39 mouse cellular contexts compared by ENCODE assay signal in the genomic region with DNA sequence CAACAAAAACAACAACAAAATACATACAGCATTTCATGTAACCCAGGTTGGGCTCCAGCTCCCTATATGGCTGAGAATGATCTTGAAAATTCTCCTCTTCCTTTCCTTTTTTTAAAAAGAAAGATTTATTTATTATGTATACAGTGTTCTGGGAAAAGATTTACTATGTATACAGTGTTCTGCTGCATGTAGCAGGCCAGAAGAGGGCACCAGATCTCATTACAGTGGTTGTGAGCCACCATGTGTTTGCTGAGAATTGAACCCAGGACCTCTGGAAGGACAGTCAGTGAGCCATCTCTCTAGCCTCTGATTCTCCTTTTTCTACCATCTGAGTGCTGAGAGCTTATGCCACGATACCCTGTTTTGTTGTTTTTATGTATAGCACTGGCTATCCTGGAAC. TPM values are rescaled to one million over a fixed set of nuclear protein-coding genes. Genes with fewer than 3 reads are reported as not detected.
DNase-seq lines count a peak whose midpoint lies in the region; ATAC-seq and TF ChIP-seq lines count a peak whose summit lies in the region.
"Had no signal": no experiment of that assay in that cellular context is flagged by ENCODE, and none has a peak within 500 bp of the region (broad histone marks: within the 10 kb centered on the region; RNA-seq: fewer than 3 reads in every experiment).

No protein-coding gene starts in this region.

- ATAC-seq in forebrain, postnatal 0 days = no peak
- no peak for ATAC-seq in forebrain, embryonic 13.5 days
- no peak for ATAC-seq in hindbrain, embryonic 13.5 days (ENCODE audit: low FRiP score)
- ATAC-seq: activated CD4-positive, CD25-positive, alpha-beta regulatory T cell, adult 4 months; CD4-positive, CD25-positive, alpha-beta regulatory T cell, adult 4 months; forebrain, embryonic 16.5 days had no signal

- no peaks in the 10 kb centered on the region for H3K9me3 ChIP-seq in forebrain, postnatal 0 days (ENCODE audit: low read length)
- H3K9me3 ChIP-seq in forebrain, embryonic 13.5 days (replicated peaks) = no peaks in the 10 kb centered on the region
- no peaks in the 10 kb centered on the region for H3K9me3 ChIP-seq in hindbrain, embryonic 13.5 days
- H3K9me3 ChIP-seq: embryonic facial prominence, embryonic 13.5 days; forebrain, embryonic 10.5 days; heart, embryonic 10.5 days; heart, embryonic 15.5 days; limb, embryonic 13.5 days; liver, embryonic 13.5 days; lung, embryonic 15.5 days; neural tube, embryonic 12.5 days had no signal

- no peaks in the 10 kb centered on the region for H3K4me1 ChIP-seq in forebrain, postnatal 0 days (ENCODE audit: insufficient read depth)
- peaks cover 16% of the 10 kb centered on the region for H3K4me1 ChIP-seq in forebrain, embryonic 13.5 days
- peaks cover 27% of the 10 kb centered on the region for H3K4me1 ChIP-seq in hindbrain, embryonic 13.5 days (replicated peaks)

- no peak for DNase-seq in forebrain, postnatal 0 days
- DNase-seq in layer of hippocampus, adult 2 months (ENCODE audit: low spot score in 2 of 2) = no peak
- DNase-seq in layer of hippocampus, postnatal 10 days (ENCODE audit: low spot score in 2 of 2) = no peak
- DNase-seq in lung, postnatal 36 days = peak; percentile 24
- no peak for DNase-seq in lung, postnatal 4 days
- DNase-seq in A20 (ENCODE audit: low read depth, low spot score) = peak; percentile 40
- DNase-seq: adrenal gland, adult 2 months; adrenal gland, postnatal 36 days; cerebellum, adult 18-20 months; cerebellum, postnatal 10 days; gastrocnemius, postnatal 10 days; heart, postnatal 36 days; kidney, adult 2 months; kidney, postnatal 10 days; layer of hippocampus, adult 9-11 months; liver, embryonic 13.5 days; midbrain, embryonic 14.5 days; right cerebral cortex, postnatal 4 days; thymus, postnatal 14 days had no signal

- H3K4me3 ChIP-seq in forebrain, postnatal 0 days (ENCODE audit: low read depth, low read length) = no peak overlapping the region
- H3K4me3 ChIP-seq in forebrain, embryonic 13.5 days = no peak overlapping the region
- H3K4me3 ChIP-seq in layer of hippocampus, adult 2 months = no peak overlapping the region
- H3K4me3 ChIP-seq in hindbrain, embryonic 13.5 days = no peak overlapping the region
- H3K4me3 ChIP-seq: embryonic facial prominence, embryonic 13.5 days; forebrain, embryonic 10.5 days; heart, embryonic 15.5 days; limb, embryonic 13.5 days; liver, embryonic 13.5 days; lung, embryonic 15.5 days; myocyte; neural tube, embryonic 12.5 days had no signal

- H3K9ac ChIP-seq in forebrain, postnatal 0 days = no peak overlapping the region
- H3K9ac ChIP-seq in forebrain, embryonic 13.5 days = no peak overlapping the region
- no peak overlapping the region for H3K9ac ChIP-seq in hindbrain, embryonic 13.5 days
- H3K9ac ChIP-seq: embryonic facial prominence, embryonic 13.5 days; heart, embryonic 15.5 days; hindbrain, embryonic 14.5 days; lung, embryonic 15.5 days; neural tube, embryonic 12.5 days had no signal

- no peak overlapping the region for H3K4me2 ChIP-seq in forebrain, postnatal 0 days (ENCODE audit: low read depth)
- H3K4me2 ChIP-seq in forebrain, embryonic 13.5 days = no peak overlapping the region
- H3K4me2 ChIP-seq in hindbrain, embryonic 13.5 days = no peak overlapping the region
- H3K4me2 ChIP-seq: embryonic facial prominence, embryonic 13.5 days; heart, embryonic 15.5 days; hindbrain, embryonic 14.5 days; limb, embryonic 13.5 days; liver, embryonic 13.5 days; lung, embryonic 15.5 days; neural tube, embryonic 12.5 days had no signal

- no peaks in the 10 kb centered on the region for H3K27me3 ChIP-seq in forebrain, postnatal 0 days (ENCODE audit: insufficient read depth, low read length)
- peaks cover 7% of the 10 kb centered on the region; the same call in 1 of the 2 replicates for H3K27me3 ChIP-seq in forebrain, embryonic 13.5 days
- 0 out of 2 replicates have a peak, but pooled peaks cover 11% of the 10 kb centered on the region for H3K27me3 ChIP-seq in hindbrain, embryonic 13.5 days
- H3K27me3 ChIP-seq: embryonic facial prominence, embryonic 13.5 days; heart, embryonic 15.5 days; lung, embryonic 15.5 days; neural tube, embryonic 12.5 days had no signal

- WGBS in forebrain, postnatal 0 days = 91% methylated on average over 1 of the region's 1 CpGs
- WGBS in forebrain, embryonic 13.5 days = 93% methylated on average over 1 of the region's 1 CpGs
- WGBS in hindbrain, embryonic 13.5 days = 85% methylated on average over 1 of the region's 1 CpGs

- H3K27ac ChIP-seq in forebrain, postnatal 0 days (ENCODE audit: low read depth, low read length) = no peak overlapping the region
- H3K27ac ChIP-seq in forebrain, embryonic 13.5 days = no peak overlapping the region
- H3K27ac ChIP-seq in layer of hippocampus, adult 2 months = no peak overlapping the region
- H3K27ac ChIP-seq in hindbrain, embryonic 13.5 days = no peak overlapping the region
- H3K27ac ChIP-seq: embryonic facial prominence, embryonic 13.5 days; forebrain, embryonic 10.5 days; heart, embryonic 15.5 days; hindbrain, embryonic 14.5 days; limb, embryonic 13.5 days; lung, embryonic 15.5 days; macrophage; neural tube, embryonic 12.5 days had no signal

- H3K36me3 ChIP-seq in forebrain, postnatal 0 days (ENCODE audit: insufficient read depth) = no peaks in the 10 kb centered on the region
- no peaks in the 10 kb centered on the region for H3K36me3 ChIP-seq in forebrain, embryonic 13.5 days (ENCODE audit: poor library complexity, severe bottlenecking)
- no peaks in the 10 kb centered on the region for H3K36me3 ChIP-seq in hindbrain, embryonic 13.5 days
- H3K36me3 ChIP-seq: forebrain, embryonic 10.5 days; heart, embryonic 10.5 days; heart, embryonic 15.5 days; lung, embryonic 15.5 days; neural tube, embryonic 12.5 days had no signal

- TF ChIP-seq CTCF in forebrain, postnatal 0 days (IDR thresholded peaks at IDR 0.05; ENCODE audit: low read depth) = 0 out of 2 replicates have a peak, but pooled peaks have one; percentile 10
- peak; percentile 54 for TF ChIP-seq CTCF in layer of hippocampus, adult 2 months (conservative IDR thresholded peaks at IDR 0.05)

RNA-seq across cellular contexts. Expression of a gene that starts 1.9 kb away (rescaled TPM):
- total RNA-seq in forebrain, postnatal 0 days (2014; rRNA removed) = 19.3 and 27.4 TPM in 2 replicates
- polyA plus RNA-seq in forebrain, postnatal 0 days (2015; fragmentation: Nextera tagmentation; extraction: Ambion mirVana) = 28.4 and 28.6 TPM in 2 replicates
- polyA plus RNA-seq in forebrain, embryonic 13.5 days (2015; fragmentation: Nextera tagmentation; extraction: Ambion mirVana) = 18.8 and 22.1 TPM in 2 replicates
- total RNA-seq in layer of hippocampus, adult 2 months (2021) = 10 to 100 TPM; 32.0 to 40.8 TPM
- 10 to 100 TPM; 46.7 to 47.5 TPM for total RNA-seq in layer of hippocampus, postnatal 10 days (2021)
- 20.2 and 24.0 TPM in 2 replicates for polyA plus RNA-seq in hindbrain, embryonic 13.5 days (2015; fragmentation: Nextera tagmentation; extraction: Ambion mirVana)

RNA-seq across cellular contexts. Expression of a gene that starts 6.9 kb away (rescaled TPM):
- not detected in 2 replicates for total RNA-seq in forebrain, postnatal 0 days (2014; rRNA removed)
- polyA plus RNA-seq in forebrain, postnatal 0 days (2015; fragmentation: Nextera tagmentation; extraction: Ambion mirVana) = 0.34 TPM in 1 of 2 replicates, not detected in the other
- not detected in 2 replicates for polyA plus RNA-seq in forebrain, embryonic 13.5 days (2015; fragmentation: Nextera tagmentation; extraction: Ambion mirVana)
- under 1 TPM; 0.38 to 0.61 TPM for total RNA-seq in layer of hippocampus, adult 2 months (2021)
- total RNA-seq in layer of hippocampus, postnatal 10 days (2021) = under 1 TPM; 0.53 to 0.62 TPM
- not detected in 2 replicates for polyA plus RNA-seq in hindbrain, embryonic 13.5 days (2015; fragmentation: Nextera tagmentation; extraction: Ambion mirVana)
- polyA plus RNA-seq: activated CD4-positive, CD25-positive, alpha-beta regulatory T cell, adult 4 months; adrenal gland, adult 2 months; CD4-positive, CD25-positive, alpha-beta regulatory T cell, adult 4 months; embryonic facial prominence, embryonic 13.5 days; forebrain, embryonic 10.5 days; forebrain, embryonic 16.5 days; hindbrain, embryonic 14.5 days; limb, embryonic 13.5 days; liver, embryonic 13.5 days; lung, embryonic 15.5 days; macrophage; midbrain, embryonic 14.5 days; neural tube, embryonic 12.5 days; spleen, adult 2 months had no signal

RNA-seq across cellular contexts. Expression of a gene that starts 10.2 kb away (rescaled TPM):
- total RNA-seq in forebrain, postnatal 0 days (2014; rRNA removed) = 151 and 199 TPM in 2 replicates
- polyA plus RNA-seq in forebrain, postnatal 0 days (2015; fragmentation: Nextera tagmentation; extraction: Ambion mirVana) = 312 and 351 TPM in 2 replicates
- polyA plus RNA-seq in forebrain, embryonic 13.5 days (2015; fragmentation: Nextera tagmentation; extraction: Ambion mirVana) = 232 and 253 TPM in 2 replicates
- total RNA-seq in layer of hippocampus, adult 2 months (2021) = 100 to 1,000 TPM; 210 to 227 TPM
- total RNA-seq in layer of hippocampus, postnatal 10 days (2021) = 100 to 1,000 TPM; 180 to 197 TPM
- 259 and 262 TPM in 2 replicates for polyA plus RNA-seq in hindbrain, embryonic 13.5 days (2015; fragmentation: Nextera tagmentation; extraction: Ambion mirVana)

RNA-seq across cellular contexts. Expression of a gene that starts 16.6 kb away (rescaled TPM):
- 2,317 and 3,198 TPM in 2 replicates for total RNA-seq in forebrain, postnatal 0 days (2014; rRNA removed)
- polyA plus RNA-seq in forebrain, postnatal 0 days (2015; fragmentation: Nextera tagmentation; extraction: Ambion mirVana) = 884 and 936 TPM in 2 replicates
- 992 and 1,023 TPM in 2 replicates for polyA plus RNA-seq in forebrain, embryonic 13.5 days (2015; fragmentation: Nextera tagmentation; extraction: Ambion mirVana)
- 100 to 1,000 TPM; 302 to 315 TPM for total RNA-seq in layer of hippocampus, adult 2 months (2021)
- total RNA-seq in layer of hippocampus, postnatal 10 days (2021) = 100 to 1,000 TPM; 563 to 651 TPM
- polyA plus RNA-seq in hindbrain, embryonic 13.5 days (2015; fragmentation: Nextera tagmentation; extraction: Ambion mirVana) = 782 and 783 TPM in 2 replicates

RNA-seq across cellular contexts. Expression of a gene that starts 16.6 kb away (rescaled TPM):
- total RNA-seq in forebrain, postnatal 0 days (2014; rRNA removed) = 0.69 TPM in 1 of 2 replicates, not detected in the other
- polyA plus RNA-seq in forebrain, postnatal 0 days (2015; fragmentation: Nextera tagmentation; extraction: Ambion mirVana) = not detected in 2 replicates
- 0.18 TPM in 1 of 2 replicates, not detected in the other for polyA plus RNA-seq in forebrain, embryonic 13.5 days (2015; fragmentation: Nextera tagmentation; extraction: Ambion mirVana)
- under 1 TPM in 1 of 2 experiments, not detected in 1; 0.56 TPM for total RNA-seq in layer of hippocampus, adult 2 months (2021)
- not detected for total RNA-seq in layer of hippocampus, postnatal 10 days (2021)
- polyA plus RNA-seq in hindbrain, embryonic 13.5 days (2015; fragmentation: Nextera tagmentation; extraction: Ambion mirVana) = 0.27 TPM in 1 of 2 replicates, not detected in the other
- total RNA-seq: adrenal gland, adult 2 months; adrenal gland, postnatal 36 days; common myeloid progenitor, adult 5-6 weeks; gastrocnemius, postnatal 10 days; granulocyte monocyte progenitor cell, adult 5-6 weeks; heart, postnatal 36 days; left cerebral cortex, postnatal 36 days; megakaryocyte-erythroid progenitor cell, adult 5-6 weeks had no signal
- polyA plus RNA-seq: activated CD4-positive, CD25-positive, alpha-beta regulatory T cell, adult 4 months; CD4-positive, CD25-positive, alpha-beta regulatory T cell, adult 4 months; forebrain, embryonic 16.5 days; heart, embryonic 15.5 days; hindbrain, embryonic 14.5 days; limb, embryonic 13.5 days; macrophage; neural tube, embryonic 12.5 days had no signal

Comparison
In these comparisons a context has a peak if more than half of its experiments do, and no peak if none do; other contexts are left out.
1. DNase-seq: peak in lung, postnatal 36 days (single experiment) and A20 (single experiment); none in forebrain, postnatal 0 days (single experiment), layer of hippocampus, adult 2 months (0 of 2), layer of hippocampus, postnatal 10 days (0 of 2) and lung, postnatal 4 days (0 of 2).